Mouse (Mus musculus): ENCODE measurements around the gene Macc1.

Gene Macc1

DNA sequence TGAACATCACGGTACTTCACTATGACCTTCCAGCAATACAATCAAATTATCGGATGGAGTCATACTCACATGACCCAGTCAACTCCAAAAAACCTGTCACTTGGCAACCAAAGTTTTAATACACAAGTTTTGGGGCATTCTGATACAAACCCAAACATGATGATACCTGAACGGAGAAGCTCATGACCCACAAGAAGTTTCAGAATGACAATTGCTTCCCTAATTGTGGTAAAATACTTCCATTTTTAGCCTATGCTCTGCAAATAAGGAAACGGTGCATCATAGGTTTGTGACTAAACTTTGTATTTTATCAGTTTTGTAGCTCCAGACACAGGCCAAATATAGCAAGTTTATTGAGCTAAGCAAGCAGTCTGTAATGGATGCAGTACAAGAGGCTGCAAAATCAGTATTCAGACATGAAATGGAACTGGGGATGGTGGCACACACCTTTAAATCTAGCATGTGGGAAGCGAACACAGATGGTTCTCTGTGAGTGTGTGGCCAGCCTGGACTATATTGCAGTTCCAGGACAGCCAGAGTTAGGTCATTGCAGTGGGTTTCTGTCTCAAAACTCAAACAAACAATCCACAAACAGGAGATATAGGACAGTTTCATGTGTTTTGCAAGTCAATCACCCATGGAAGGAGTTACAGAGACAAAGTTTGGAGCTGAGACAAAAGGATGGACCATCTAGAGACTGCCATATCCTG, 170.0 kb downstream of the Macc1 start:
- DNase-seq (ENCODE audit: low spot score in 2 of 2), result no peak

DNA sequence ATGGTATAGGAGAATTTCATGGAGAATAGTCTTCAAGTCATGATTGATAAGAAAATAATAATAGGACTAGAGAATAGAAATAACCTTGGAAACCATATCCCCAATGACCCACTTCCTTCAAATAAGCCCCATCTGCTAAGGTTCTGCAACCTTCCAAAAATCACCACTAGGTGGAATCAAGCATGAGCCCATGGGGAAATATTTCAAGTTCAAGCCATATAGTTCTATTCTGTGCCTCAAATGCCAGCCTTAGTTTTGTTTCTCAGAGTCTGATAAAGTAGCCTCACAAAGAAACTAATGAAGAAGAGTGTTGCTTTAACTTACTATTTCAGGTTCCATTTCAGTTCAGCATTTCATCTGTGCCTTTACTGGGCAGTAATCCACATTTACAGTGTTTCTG, 197.1 kb downstream of the Macc1 start:
- no peak for DNase-seq (ENCODE audit: low spot score in 2 of 2)
